Mouse (Mus musculus): ENCODE results near the gene Pamr1. TPM values are rescaled to one million over a fixed set of nuclear protein-coding genes. Genes with fewer than 3 reads are reported as not detected.
A peak's percentile ranks its signal among the peaks of the same experiment; 100 is the strongest.

The Pamr1 gene
- polyA plus RNA-seq, 1 experiment, result 9.6 TPM

DNA sequence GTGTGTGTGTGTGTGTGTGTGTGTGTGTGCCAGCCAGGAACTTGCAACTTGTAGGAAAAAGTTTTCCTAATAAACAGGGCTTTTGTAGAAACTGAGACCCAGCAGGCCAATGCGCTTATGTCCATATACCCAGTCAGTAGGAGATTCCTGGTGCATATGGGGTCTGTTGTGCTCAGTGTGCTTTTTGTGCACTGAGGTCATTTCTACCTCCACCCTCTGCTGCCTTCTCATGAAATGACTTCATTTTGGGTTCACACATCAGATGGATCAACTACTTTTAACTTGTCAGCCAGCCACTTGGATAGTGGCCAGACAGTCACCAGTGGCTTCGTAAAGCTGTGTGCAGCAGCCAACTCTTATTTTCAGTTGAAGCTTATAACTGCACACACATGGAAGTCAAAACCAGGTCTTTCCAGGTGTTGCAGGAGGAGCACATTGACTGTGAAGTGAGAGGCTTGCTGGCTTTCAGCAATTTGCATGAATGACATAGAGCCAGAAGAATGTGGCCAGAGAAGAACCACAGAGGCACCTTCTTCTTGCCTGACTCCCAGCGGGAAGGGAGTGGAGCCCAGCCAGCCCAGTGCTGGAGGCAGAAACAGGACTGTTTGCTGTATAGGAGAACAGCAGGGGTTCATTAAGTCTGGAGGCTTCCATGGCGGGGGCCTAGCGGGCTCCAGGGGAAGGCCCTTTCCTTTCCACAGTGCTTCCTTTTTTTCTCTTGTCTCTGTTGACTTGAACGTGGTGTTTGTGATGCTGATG, 5.7 kb upstream of the Pamr1 start:
- TF ChIP-seq CTCF (IDR thresholded peaks at IDR 0.05; ENCODE audit: borderline replicate concordance, insufficient read depth, low read length), result no peak
- TF ChIP-seq POLR2A (IDR thresholded peaks at IDR 0.05; ENCODE audit: low read depth, low read length), result no peak
- H3K27ac ChIP-seq (ENCODE audit: insufficient read depth, low read length), result peak overlapping the region; percentile 19; the same call in 1 of the 2 replicates
- H3K4me1 ChIP-seq (ENCODE audit: control insufficient read depth, insufficient read depth, low read length), result peaks cover 6% of the 10 kb centered on the region; the same call in 1 of the 2 replicates
- no peak overlapping the region for H3K4me3 ChIP-seq (ENCODE audit: insufficient read depth, low read length)

DNA sequence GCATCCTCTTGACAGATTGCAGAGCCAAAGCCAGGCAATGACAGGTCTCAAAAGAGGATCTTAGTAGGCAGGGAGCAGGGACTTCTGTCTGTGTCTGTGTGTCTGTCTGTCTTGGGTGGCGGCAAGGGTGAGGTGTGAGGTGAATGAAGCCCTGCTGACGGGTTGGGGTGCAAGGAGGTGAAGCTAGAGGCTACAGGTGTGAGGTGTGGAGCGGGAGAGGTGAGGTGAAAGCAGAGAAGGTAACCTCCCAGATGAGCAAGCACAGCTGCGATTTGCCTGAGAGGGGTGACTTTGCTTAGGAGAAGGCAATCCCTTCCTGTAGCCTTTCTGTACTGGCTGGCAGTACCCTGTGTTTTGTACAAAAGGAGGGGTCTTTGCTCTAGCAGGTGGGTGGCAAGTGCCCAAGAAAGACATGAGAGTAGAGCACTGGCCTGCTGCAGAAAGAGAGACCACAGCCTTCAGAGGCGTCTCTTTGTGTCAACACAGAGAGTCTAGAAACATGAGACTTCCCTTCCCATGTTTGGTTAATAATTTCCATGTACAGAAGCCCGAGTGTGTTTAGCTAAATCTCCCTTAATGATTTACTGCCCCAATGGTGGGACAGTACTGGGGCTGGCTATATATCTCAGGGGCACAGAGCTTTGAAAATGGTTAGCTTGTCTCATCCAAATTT, 1.2 kb downstream of the Pamr1 start:
- no peak for TF ChIP-seq CTCF (IDR thresholded peaks at IDR 0.05; ENCODE audit: borderline replicate concordance, insufficient read depth, low read length)
- TF ChIP-seq POLR2A (IDR thresholded peaks at IDR 0.05; ENCODE audit: low read depth, low read length), result no peak
- Histone ChIP-seq H3K4me1 (ENCODE audit: control insufficient read depth, insufficient read depth, low read length) (peaks cover 3% of the 10 kb centered on the region), H3K4me3 (ENCODE audit: insufficient read depth, low read length) (no peak overlapping the region), H3K27ac (ENCODE audit: insufficient read depth, low read length) (no peak overlapping the region)

DNA sequence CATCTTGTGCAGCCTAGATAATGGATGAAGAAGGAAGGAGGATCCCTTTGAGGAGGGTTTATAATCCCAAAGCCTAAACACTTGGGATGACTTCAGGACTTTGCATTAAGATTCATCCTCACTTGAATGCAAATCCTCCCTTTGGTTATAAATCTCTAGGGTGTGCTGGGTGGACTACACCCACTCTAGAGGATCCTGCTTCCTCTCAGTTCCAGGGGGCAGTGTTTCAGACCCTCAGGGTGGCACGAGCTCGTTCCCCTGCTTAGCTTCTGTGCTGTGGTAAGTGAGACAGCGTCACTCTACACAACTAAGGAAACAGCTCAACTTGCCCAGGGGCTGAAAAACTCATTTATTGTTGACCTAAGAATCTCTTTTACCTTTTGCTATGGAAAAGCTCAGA, 1.8 kb downstream of the Pamr1 start:
- TF ChIP-seq POLR2A (IDR thresholded peaks at IDR 0.05; ENCODE audit: low read depth, low read length), result no peak
- no peak for TF ChIP-seq CTCF (IDR thresholded peaks at IDR 0.05; ENCODE audit: borderline replicate concordance, insufficient read depth, low read length)
- Histone ChIP-seq H3K4me1 (ENCODE audit: control insufficient read depth, insufficient read depth, low read length) (peaks cover 3% of the 10 kb centered on the region), H3K4me3 (ENCODE audit: insufficient read depth, low read length) (no peak overlapping the region), H3K27ac (ENCODE audit: insufficient read depth, low read length) (no peak overlapping the region)

DNA sequence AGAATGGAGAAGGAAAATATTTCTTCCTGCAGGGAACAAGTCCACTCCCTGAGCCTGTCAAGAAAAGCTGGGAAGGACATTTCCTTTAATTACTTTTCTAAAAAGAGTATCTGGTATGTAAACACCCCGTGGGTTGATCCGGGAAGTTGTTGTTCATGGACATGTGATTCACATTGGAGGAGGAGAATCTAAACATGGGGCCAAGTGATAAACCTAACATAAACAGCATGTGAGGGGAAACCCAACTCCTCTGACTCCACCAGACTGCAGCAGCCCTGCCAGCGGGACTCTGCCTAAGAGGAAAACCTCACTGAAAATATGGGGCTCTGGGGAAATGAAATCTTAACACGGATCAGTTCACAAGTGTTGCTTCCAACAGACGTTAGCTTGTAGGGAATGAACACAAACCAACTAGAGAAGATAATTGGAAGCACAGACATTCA, 2.3 kb downstream of the Pamr1 start:
- peaks cover 3% of the 10 kb centered on the region for H3K4me1 ChIP-seq (ENCODE audit: control insufficient read depth, insufficient read depth, low read length)
- TF ChIP-seq POLR2A (IDR thresholded peaks at IDR 0.05; ENCODE audit: low read depth, low read length) (no peak), CTCF (IDR thresholded peaks at IDR 0.05; ENCODE audit: borderline replicate concordance, insufficient read depth, low read length) (no peak)
- H3K27ac ChIP-seq (ENCODE audit: insufficient read depth, low read length), result no peak overlapping the region
- no peak overlapping the region for H3K4me3 ChIP-seq (ENCODE audit: insufficient read depth, low read length)

DNA sequence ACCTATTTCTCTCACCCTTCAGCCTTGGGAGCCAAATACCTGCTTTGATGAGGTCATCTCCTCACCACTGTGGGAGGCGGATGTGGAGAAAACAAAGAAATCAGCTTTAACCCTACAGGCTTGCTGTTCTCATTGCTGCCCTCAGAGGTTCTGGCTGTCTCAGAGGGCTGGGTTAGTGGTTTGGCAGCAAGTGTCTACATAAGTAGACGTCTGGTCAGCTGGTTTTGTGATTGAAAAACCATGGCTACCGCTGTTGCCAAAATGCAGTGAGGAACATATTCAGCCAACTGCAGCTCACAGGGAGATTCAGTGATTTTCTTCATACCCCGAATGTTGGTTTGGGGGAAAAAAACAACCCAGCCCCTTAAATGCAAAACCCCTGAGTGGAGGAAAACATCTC, 7.3 kb downstream of the Pamr1 start:
- H3K4me1 ChIP-seq (ENCODE audit: control insufficient read depth, insufficient read depth, low read length), result peaks cover 3% of the 10 kb centered on the region
- no peak overlapping the region for H3K4me3 ChIP-seq (ENCODE audit: insufficient read depth, low read length)
- TF ChIP-seq POLR2A (IDR thresholded peaks at IDR 0.05; ENCODE audit: low read depth, low read length) (no peak), CTCF (IDR thresholded peaks at IDR 0.05; ENCODE audit: borderline replicate concordance, insufficient read depth, low read length) (no peak)
- no peak overlapping the region for H3K27ac ChIP-seq (ENCODE audit: insufficient read depth, low read length)

DNA sequence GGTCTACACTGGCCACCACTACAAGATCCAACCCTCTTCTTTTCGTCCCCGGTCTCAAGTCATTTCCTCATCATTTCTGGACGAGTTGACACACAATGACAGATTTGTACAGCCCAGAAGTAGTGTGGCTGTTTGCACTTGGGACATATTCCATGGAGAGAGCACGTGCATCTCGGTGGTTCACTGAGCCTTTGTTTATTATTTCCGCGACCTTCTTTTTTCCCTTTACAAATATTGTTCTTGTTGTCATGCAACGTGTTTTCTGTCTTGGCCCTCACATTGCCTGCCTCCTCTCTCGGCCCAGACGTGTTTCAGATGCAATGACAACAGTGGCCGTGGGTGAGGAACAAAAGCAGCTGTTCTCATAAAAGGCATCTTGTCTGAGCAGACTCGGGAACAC, 9.2 kb downstream of the Pamr1 start:
- TF ChIP-seq CTCF (IDR thresholded peaks at IDR 0.05; ENCODE audit: borderline replicate concordance, insufficient read depth, low read length), result no peak
- TF ChIP-seq POLR2A (IDR thresholded peaks at IDR 0.05; ENCODE audit: low read depth, low read length), result no peak
- no peak overlapping the region for H3K27ac ChIP-seq (ENCODE audit: insufficient read depth, low read length)
- H3K4me1 ChIP-seq (ENCODE audit: control insufficient read depth, insufficient read depth, low read length), result no peaks in the 10 kb centered on the region; the same call in 1 of the 2 replicates
- no peak overlapping the region for H3K4me3 ChIP-seq (ENCODE audit: insufficient read depth, low read length)

DNA sequence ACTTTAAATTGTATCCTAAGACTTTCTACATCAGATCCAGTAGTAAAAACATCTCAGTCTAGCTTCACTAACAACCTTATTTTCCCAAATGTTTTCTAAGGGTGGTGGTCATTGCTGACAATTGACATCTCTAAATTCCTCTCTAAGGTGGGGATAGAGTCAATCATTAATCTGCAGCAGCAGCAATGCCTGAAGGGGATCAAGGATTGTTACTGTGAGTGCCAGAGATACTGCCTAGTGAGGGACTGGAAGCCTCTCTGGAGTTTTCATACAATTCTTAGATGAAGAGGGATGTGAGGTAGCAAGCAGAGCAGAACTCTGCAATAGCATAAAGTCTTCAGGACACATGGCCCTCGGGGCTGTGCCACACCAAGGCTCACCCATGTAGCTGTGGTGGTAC, 14.0 kb downstream of the Pamr1 start:
- no peak for TF ChIP-seq CTCF (IDR thresholded peaks at IDR 0.05; ENCODE audit: borderline replicate concordance, insufficient read depth, low read length)
- TF ChIP-seq POLR2A (IDR thresholded peaks at IDR 0.05; ENCODE audit: low read depth, low read length), result no peak
- Histone ChIP-seq H3K4me3 (ENCODE audit: insufficient read depth, low read length) (no peak overlapping the region), H3K4me1 (ENCODE audit: control insufficient read depth, insufficient read depth, low read length) (no peaks in the 10 kb centered on the region), H3K27ac (ENCODE audit: insufficient read depth, low read length) (no peak overlapping the region)

DNA sequence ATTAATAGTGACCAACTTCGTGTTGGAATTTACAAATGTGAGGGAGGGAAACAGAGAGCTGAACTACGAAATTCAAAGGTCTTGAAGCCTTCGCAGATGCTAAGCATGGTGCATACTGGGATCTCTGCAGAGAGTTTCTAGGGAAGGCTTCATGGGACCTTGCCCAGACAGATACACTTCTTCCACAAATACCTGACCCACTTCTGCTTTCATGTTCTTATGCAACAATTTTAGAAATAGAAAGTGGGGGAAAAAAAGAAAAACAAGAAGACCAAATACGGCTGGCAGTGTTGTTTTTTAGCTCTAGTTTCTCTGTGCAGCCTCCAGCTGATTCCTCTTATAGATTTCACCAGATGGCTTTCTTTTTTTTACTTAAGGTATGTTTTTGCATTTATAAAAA, 29.4 kb downstream of the Pamr1 start:
- Histone ChIP-seq H3K4me3 (ENCODE audit: insufficient read depth, low read length) (no peak overlapping the region), H3K27ac (ENCODE audit: insufficient read depth, low read length) (no peak overlapping the region), H3K4me1 (ENCODE audit: control insufficient read depth, insufficient read depth, low read length) (no peaks in the 10 kb centered on the region)
- no peak for TF ChIP-seq POLR2A (IDR thresholded peaks at IDR 0.05; ENCODE audit: low read depth, low read length)
- TF ChIP-seq CTCF (IDR thresholded peaks at IDR 0.05; ENCODE audit: borderline replicate concordance, insufficient read depth, low read length), result no peak

DNA sequence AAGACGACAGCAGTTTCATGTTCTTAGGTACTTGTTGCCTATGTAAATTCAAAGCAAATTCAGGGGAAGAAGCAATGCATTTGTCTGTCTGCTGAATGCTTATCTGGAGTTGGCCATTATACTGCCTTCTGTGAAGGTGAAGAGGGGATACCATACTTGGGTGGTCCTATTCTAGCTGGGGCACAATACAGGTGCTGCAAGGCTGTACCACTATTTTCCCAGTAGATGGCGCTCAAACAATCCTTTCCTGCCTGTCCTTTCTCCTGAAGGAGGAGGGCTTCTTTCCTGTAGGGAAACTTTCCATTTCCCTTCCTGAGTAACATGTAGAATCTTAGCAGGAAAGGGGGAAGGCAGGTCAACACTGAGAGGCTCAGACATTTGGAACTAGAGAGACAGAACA, 40.2 kb downstream of the Pamr1 start:
- TF ChIP-seq POLR2A (IDR thresholded peaks at IDR 0.05; ENCODE audit: low read depth, low read length) (no peak), CTCF (IDR thresholded peaks at IDR 0.05; ENCODE audit: borderline replicate concordance, insufficient read depth, low read length) (no peak)

DNA sequence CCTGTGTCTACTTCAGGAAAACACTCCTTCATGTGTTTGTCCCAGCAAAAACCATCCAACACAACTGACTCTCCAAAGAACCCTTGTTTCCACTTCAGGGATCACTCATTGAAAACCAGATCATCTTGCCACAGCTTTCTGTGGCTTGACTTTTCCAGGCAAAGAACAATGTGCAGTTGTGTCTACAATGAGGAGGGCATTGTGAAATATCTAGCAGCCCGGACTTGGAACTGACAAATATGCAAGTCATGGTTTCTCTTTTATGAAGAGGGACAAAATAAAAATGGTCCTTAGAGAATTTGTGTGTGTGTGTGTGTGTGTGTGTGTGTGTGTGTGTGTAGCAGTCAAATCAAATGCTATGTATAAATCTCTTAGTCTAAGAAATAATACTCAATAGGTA, 44.7 kb downstream of the Pamr1 start:
- TF ChIP-seq CTCF (IDR thresholded peaks at IDR 0.05; ENCODE audit: borderline replicate concordance, insufficient read depth, low read length), result no peak
- TF ChIP-seq POLR2A (IDR thresholded peaks at IDR 0.05; ENCODE audit: low read depth, low read length), result no peak
- H3K4me3 ChIP-seq (ENCODE audit: insufficient read depth, low read length), result no peak overlapping the region
- H3K4me1 ChIP-seq (ENCODE audit: control insufficient read depth, insufficient read depth, low read length), result no peaks in the 10 kb centered on the region
- no peak overlapping the region for H3K27ac ChIP-seq (ENCODE audit: insufficient read depth, low read length)

More for the DNA sequence above, 40.2 kb downstream of the Pamr1 start:
- H3K4me1 ChIP-seq (ENCODE audit: control insufficient read depth, insufficient read depth, low read length), result no peaks in the 10 kb centered on the region
- no peak overlapping the region for H3K27ac ChIP-seq (ENCODE audit: insufficient read depth, low read length)
- H3K4me3 ChIP-seq (ENCODE audit: insufficient read depth, low read length), result no peak overlapping the region

Measured in embryonic fibroblast, embryonic 13.5 days (primary cell).